Mouse (Mus musculus): Measurements from ENCODE around the gene Egfl7. TPM values are rescaled to one million over a fixed set of nuclear protein-coding genes. Genes with fewer than 3 reads are reported as not detected.

Gene Egfl7
- polyA plus RNA-seq (2015; fragmentation: Nextera tagmentation; extraction: Ambion mirVana) = 76.5 and 94.1 TPM in 2 replicates

DNA sequence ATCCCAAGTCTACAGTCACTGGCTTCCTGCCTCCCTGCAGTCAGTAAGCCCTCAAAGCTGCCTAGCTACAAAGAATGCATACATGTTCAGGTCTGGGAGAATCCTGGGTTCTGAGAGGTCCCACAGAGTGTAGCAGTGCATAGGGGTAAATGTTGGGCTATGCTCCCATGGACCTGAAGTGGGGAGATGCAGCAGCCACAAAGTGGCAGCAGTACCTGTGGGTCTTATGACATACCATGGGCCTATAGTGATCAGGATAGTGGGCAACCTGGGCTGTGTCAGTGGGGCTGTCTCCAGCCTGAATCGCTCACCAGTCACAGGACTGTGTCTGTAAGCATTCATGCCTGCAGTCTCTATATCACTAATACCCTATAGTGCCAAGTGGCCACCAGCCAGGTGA lies at the start of gene Egfl7:
TSS of gene Egfl7 (plus strand) at position 301 of the 400 bp plus-strand sequence.
- no peaks in the 10 kb centered on the region for H3K36me3 ChIP-seq
- H3K4me3 ChIP-seq (replicated peaks) = no peak within 1 kb of the TSS
- no peaks in the 10 kb centered on the region for H3K9me3 ChIP-seq (replicated peaks)
- no peak within 1 kb of the TSS for H3K4me2 ChIP-seq
- 0 out of 2 replicates have a peak, but pooled peaks cover 6% of the 10 kb centered on the region for H3K4me1 ChIP-seq
- no peak within 1 kb of the TSS for H3K27ac ChIP-seq (replicated peaks)
- no peak within 1 kb of the TSS for H3K9ac ChIP-seq (replicated peaks)
- no peaks in the 10 kb centered on the region for H3K27me3 ChIP-seq (replicated peaks)
- WGBS = 96% methylated on average over 1 of the region's 1 CpGs
- ATAC-seq (ENCODE audit: low FRiP score) = no peak

DNA sequence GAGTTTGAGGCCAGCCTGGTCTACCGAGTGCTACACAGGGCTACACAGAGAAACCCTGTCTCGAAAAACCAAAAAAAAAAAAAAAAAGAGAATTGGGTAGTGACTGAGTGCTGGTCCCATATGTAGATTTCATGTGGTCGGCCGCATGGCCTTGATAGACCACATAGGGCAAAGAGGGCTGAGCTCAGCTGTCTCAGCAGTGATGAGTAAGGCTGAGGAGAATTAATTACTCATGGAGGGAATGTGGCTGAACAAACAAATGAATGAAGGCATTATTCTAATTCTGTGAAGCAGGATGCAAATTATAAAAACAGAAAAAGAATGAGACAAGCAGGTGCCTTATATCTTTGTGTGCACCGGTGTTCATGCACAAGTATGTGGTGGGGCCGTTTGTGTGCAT lies 48.0 kb upstream of the Egfl7 start:
- Histone ChIP-seq H3K4me3 (replicated peaks) (no peak overlapping the region), H3K27ac (replicated peaks) (no peak overlapping the region), H3K9ac (replicated peaks) (no peak overlapping the region), H3K27me3 (replicated peaks) (no peaks in the 10 kb centered on the region), H3K4me2 (no peak overlapping the region), H3K9me3 (replicated peaks) (no peaks in the 10 kb centered on the region), H3K4me1 (peaks cover 35% of the 10 kb centered on the region), H3K36me3 (no peaks in the 10 kb centered on the region)
- 53% methylated on average over 6 of the region's 6 CpGs for WGBS
- no peak for ATAC-seq (ENCODE audit: low FRiP score)

DNA sequence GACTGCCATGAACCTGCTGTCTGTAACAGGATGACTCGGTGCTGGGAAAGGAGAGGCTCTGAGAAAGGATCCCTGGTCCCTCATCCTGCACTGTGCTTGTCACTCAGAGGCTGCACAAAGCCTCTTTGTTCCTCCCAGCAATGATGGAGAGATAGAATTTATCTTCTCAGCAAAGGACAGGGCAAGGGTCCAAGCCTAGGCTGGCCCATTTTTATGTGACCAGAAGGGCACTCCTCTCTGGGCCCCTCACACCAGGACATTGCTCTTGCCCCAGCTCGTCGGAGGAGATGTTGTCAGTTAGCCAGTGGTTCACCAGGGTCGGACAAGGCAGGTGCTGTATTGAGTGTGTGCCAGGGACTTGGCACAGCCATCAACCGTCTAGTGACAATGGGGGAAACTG lies 46.6 kb upstream of the Egfl7 start:
- ATAC-seq (ENCODE audit: low FRiP score) = peak; percentile 38; the same call in 1 of the 2 replicates
- Histone ChIP-seq H3K27ac (replicated peaks) (peak overlapping the region; percentile 61), H3K27me3 (replicated peaks) (no peaks in the 10 kb centered on the region), H3K4me2 (no peak overlapping the region), H3K4me3 (replicated peaks) (no peak overlapping the region), H3K4me1 (peaks cover 33% of the 10 kb centered on the region), H3K9ac (replicated peaks) (no peak overlapping the region), H3K36me3 (no peaks in the 10 kb centered on the region), H3K9me3 (replicated peaks) (no peaks in the 10 kb centered on the region)
- 17% methylated on average over 5 of the region's 5 CpGs for WGBS

DNA sequence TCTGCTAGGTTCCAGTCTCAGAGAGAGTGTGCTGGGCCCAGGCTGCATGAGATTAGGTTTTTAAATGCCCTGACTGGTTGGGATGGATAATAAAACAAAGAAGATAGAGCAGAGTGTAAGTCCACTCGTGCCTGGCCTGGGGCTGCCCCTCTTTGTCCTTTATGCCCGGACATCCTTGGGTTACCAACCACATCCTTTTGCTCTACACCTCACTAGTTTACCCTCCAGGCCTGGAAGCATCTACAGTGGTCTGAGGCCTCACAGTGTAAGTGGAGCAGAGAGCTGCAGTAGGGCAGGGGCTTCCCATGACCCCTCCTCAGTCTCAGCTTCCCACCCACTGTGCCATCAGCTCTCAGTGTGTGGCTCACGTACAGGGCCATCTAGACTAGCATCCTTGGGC lies 45.7 kb upstream of the Egfl7 start:
- Histone ChIP-seq H3K27ac (replicated peaks) (peak overlapping the region; percentile 61), H3K4me1 (peaks cover 32% of the 10 kb centered on the region), H3K4me3 (replicated peaks) (no peak overlapping the region), H3K4me2 (no peak overlapping the region), H3K36me3 (no peaks in the 10 kb centered on the region), H3K27me3 (replicated peaks) (no peaks in the 10 kb centered on the region), H3K9me3 (replicated peaks) (no peaks in the 10 kb centered on the region), H3K9ac (replicated peaks) (no peak overlapping the region)
- 67% methylated on average over 3 of the region's 3 CpGs for WGBS
- no peak for ATAC-seq (ENCODE audit: low FRiP score)

DNA sequence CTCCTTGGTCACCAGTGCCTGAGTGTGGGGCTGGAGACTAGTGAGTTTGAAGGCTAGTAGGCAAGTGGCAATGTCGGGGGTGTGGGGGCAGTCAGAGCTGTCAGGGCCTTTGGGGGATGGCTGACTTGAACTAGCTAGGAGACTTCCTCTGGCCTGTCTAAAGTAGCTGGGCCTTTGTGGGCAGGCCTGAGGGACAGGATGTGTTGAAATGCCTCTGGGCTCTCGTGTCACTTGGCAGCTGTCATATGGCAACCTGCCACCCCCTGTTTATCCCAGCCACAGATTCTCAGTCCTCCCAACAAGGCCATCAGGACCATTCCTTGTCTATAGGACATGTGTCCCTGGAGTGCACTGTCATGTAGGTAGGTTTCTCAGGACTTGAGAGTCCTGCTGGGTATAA lies 45.2 kb upstream of the Egfl7 start:
- 0 out of 2 replicates have a peak, but pooled peaks have one; percentile 19 for ATAC-seq (ENCODE audit: low FRiP score)
- Histone ChIP-seq H3K36me3 (no peaks in the 10 kb centered on the region), H3K9me3 (replicated peaks) (no peaks in the 10 kb centered on the region), H3K4me3 (replicated peaks) (no peak overlapping the region), H3K27me3 (replicated peaks) (no peaks in the 10 kb centered on the region), H3K9ac (replicated peaks) (no peak overlapping the region), H3K4me1 (peaks cover 32% of the 10 kb centered on the region), H3K4me2 (no peak overlapping the region), H3K27ac (replicated peaks) (peak overlapping the region; percentile 67; the same call in 1 of the 2 replicates)
- WGBS = 61% methylated on average over 2 of the region's 2 CpGs

DNA sequence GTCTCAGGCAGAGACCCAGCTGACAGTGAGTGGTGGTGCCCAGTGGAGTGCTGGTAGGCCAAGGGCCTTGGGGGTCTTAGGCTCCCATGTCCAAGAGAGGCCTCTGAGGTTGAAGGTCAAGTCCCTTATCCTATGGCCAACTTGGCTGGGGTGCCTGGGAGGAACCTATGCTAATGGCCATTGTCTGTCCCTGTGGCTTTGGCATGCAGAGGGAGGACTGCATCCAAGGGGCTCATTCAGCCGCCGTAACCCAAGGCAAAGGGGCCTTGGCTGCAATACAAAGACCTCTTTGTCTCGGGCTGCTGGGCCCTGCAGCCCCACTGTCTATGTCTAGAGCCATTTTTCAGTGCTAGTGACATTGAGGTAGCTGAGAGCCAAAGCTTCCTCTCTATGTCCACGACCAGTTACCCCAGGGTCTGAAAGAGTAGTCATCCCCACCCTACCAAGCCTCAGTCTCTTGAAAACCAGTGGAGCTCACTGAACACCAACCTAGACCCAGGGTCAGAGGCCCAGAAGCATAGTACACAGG lies 44.2 kb upstream of the Egfl7 start:
- ATAC-seq (ENCODE audit: low FRiP score) = peak; percentile 62; the same call in 1 of the 2 replicates
- Histone ChIP-seq H3K27ac (replicated peaks) (peak overlapping the region; percentile 74), H3K9ac (replicated peaks) (no peak overlapping the region), H3K27me3 (replicated peaks) (no peaks in the 10 kb centered on the region), H3K4me3 (replicated peaks) (no peak overlapping the region), H3K9me3 (replicated peaks) (no peaks in the 10 kb centered on the region), H3K36me3 (no peaks in the 10 kb centered on the region), H3K4me1 (peaks cover 34% of the 10 kb centered on the region), H3K4me2 (no peak overlapping the region)
- WGBS = 19% methylated on average over 4 of the region's 4 CpGs

DNA sequence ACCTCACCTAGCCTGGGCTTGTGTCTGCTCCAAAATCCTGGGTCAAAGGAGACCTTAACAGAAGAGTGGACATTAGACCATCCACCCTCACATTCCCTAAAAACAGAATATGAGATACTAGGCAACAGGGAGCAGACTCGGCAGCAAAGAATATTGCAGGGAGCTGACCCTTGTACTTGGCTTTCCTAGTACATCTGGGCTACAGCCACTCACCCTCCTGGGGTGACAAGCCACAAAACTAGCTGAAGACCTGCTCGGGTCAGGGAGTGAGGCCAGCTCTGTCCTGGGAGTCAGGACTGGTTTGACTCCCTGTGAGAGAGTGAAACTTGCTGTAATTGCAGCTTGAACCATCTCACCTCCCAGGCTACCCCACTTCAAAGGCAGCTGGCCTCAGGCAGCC lies 40.3 kb upstream of the Egfl7 start:
- 68% methylated on average over 2 of the region's 2 CpGs for WGBS
- H3K4me1 ChIP-seq = peaks cover 33% of the 10 kb centered on the region
- H3K27me3 ChIP-seq (replicated peaks) = no peaks in the 10 kb centered on the region
- H3K9ac ChIP-seq (replicated peaks) = no peak overlapping the region
- no peaks in the 10 kb centered on the region for H3K36me3 ChIP-seq
- no peak overlapping the region for H3K4me3 ChIP-seq (replicated peaks)
- no peak overlapping the region for H3K4me2 ChIP-seq
- no peak overlapping the region for H3K27ac ChIP-seq (replicated peaks)
- ATAC-seq (ENCODE audit: low FRiP score) = no peak
- no peaks in the 10 kb centered on the region for H3K9me3 ChIP-seq (replicated peaks)

DNA sequence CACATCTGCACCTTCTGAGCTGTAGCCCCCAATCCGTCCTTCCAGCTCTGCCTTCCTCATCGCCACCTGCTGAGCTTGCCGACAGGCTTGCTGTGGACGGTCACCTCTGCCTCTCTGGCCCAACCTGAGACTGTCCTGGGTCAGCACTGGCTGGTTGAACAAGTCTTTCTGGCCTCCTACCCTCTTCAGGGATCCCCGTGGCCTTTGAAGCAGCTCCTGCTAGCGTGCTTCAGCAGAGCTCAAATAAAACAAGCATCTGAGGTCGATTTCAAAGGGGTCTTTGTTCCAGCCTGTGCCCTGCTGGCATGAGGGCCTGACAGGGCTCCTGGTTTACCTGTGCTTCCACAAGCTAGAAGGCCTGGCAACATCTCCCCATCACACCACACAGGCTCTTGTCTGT lies 39.1 kb upstream of the Egfl7 start:
- Histone ChIP-seq H3K27me3 (replicated peaks) (no peaks in the 10 kb centered on the region), H3K9me3 (replicated peaks) (no peaks in the 10 kb centered on the region), H3K4me2 (no peak overlapping the region), H3K4me1 (peaks cover 24% of the 10 kb centered on the region), H3K36me3 (no peaks in the 10 kb centered on the region), H3K27ac (replicated peaks) (peak overlapping the region; percentile 63), H3K9ac (replicated peaks) (no peak overlapping the region), H3K4me3 (replicated peaks) (no peak overlapping the region)
- 30% methylated on average over 7 of the region's 7 CpGs for WGBS
- ATAC-seq (ENCODE audit: low FRiP score) = no peak

DNA sequence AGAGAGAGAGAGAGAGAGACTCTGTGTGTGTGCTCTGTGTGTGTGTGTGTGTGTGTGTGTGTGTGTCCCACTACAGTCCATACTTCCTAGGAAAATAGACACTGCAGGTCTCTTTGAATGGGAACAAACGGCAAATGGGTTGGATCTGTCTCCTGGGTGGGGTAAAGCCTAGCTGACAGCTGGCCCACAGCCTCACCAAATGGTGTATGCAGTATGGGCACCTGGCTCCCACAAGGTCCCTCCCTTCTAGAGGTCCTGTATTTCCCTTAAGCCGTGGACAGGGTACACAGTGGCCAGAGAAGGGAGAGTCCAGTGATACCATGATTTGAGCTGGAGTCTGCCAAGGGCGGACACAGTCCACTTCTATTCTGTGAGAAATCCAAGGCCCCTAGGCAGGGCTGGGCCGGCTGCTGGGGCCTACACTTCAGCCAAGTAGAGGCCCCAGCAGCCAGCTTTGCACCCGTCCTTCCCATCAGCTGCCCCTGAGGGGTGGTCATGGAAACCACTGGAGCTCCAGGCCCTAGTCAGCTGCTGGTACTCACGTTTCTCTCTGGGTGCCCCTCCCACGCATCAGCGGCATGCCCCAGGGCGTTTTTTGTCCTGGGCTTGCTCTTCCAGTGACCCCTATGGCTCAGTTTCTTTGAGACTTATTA lies 38.4 kb upstream of the Egfl7 start:
- Histone ChIP-seq H3K4me2 (no peak overlapping the region), H3K9me3 (replicated peaks) (no peaks in the 10 kb centered on the region), H3K4me1 (peaks cover 17% of the 10 kb centered on the region), H3K4me3 (replicated peaks) (no peak overlapping the region), H3K27me3 (replicated peaks) (no peaks in the 10 kb centered on the region), H3K27ac (replicated peaks) (peak overlapping the region; percentile 63; the same call in 1 of the 2 replicates), H3K36me3 (no peaks in the 10 kb centered on the region), H3K9ac (replicated peaks) (no peak overlapping the region)
- no peak for ATAC-seq (ENCODE audit: low FRiP score)
- WGBS = 27% methylated on average over 9 of the region's 9 CpGs

DNA sequence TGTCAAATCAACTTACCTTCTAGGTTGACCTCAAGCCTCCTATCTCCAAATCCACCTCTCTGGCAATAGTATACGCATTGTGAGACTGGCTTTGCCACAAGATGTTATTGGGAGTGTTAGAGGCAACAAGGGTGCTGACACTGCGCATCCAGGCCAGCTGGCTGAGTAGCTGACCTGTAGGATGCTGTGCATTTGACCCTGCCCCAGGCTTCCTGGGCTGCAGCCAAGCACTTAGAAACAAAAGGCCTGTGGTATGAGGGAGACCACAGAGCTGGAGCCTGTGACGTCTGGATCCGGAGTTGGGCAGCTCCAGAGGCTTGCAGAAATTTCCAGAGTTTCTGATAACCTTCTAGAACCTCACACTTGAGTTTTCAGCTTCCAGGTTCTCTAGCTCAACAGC lies 36.7 kb upstream of the Egfl7 start:
- peaks cover 28% of the 10 kb centered on the region for H3K4me1 ChIP-seq
- no peak overlapping the region for H3K4me2 ChIP-seq
- WGBS = 72% methylated on average over 4 of the region's 4 CpGs
- no peak overlapping the region for H3K4me3 ChIP-seq (replicated peaks)
- H3K9ac ChIP-seq (replicated peaks) = no peak overlapping the region
- no peaks in the 10 kb centered on the region for H3K9me3 ChIP-seq (replicated peaks)
- no peak overlapping the region for H3K27ac ChIP-seq (replicated peaks)
- H3K36me3 ChIP-seq = no peaks in the 10 kb centered on the region
- no peak for ATAC-seq (ENCODE audit: low FRiP score)
- 0 out of 2 replicates have a peak, but pooled peaks cover 3% of the 10 kb centered on the region for H3K27me3 ChIP-seq (replicated peaks)

DNA sequence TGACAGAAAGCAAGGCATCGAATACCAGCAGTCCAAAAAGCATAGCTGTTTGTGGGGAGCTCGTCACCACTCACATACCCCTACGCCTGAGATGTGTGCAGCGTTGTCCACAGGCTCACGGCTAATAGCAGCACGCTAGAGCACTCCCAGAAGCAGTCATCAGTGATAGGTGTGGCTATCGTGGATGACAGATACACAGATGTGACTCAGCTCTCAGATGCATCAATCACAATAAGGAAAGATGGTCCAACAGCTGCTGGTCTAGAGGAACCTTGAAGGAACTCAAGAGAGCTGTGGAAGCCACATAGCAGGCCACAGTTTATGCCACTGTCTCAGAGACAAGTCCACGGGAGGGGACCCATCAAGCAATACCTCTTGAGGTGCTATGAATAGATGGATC lies 36.0 kb upstream of the Egfl7 start:
- ATAC-seq (ENCODE audit: low FRiP score) = no peak
- Histone ChIP-seq H3K4me2 (no peak overlapping the region), H3K27me3 (replicated peaks) (0 out of 2 replicates have a peak, but pooled peaks cover 3% of the 10 kb centered on the region)

DNA sequence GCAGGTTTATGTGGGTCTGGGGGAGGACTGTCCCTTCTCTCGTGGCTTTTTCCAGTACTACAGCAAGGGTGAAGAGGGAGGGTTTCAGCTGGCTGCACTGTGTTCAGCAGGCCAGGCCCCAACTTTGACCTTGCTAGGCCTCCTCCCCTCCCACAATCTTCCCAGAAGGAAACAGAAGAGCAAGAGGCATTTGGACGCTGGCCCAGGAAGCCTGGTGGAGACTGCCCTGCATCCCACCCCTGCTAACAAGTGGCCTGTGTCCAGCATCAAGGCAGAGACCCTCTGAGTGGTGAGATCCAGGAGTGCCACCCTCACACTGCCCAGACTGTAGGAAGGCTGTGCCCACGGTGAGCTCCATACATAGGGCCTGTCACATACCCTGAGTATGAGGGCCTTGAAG lies 35.5 kb upstream of the Egfl7 start:
- H3K9ac ChIP-seq (replicated peaks) = no peak overlapping the region
- H3K27ac ChIP-seq (replicated peaks) = 0 out of 2 replicates have a peak overlapping the region, but pooled peaks have one; percentile 2
- 0 out of 2 replicates have a peak, but pooled peaks cover 3% of the 10 kb centered on the region for H3K27me3 ChIP-seq (replicated peaks)
- 60% methylated on average over 3 of the region's 3 CpGs for WGBS
- no peaks in the 10 kb centered on the region for H3K36me3 ChIP-seq
- H3K9me3 ChIP-seq (replicated peaks) = no peaks in the 10 kb centered on the region
- no peak overlapping the region for H3K4me2 ChIP-seq
- H3K4me1 ChIP-seq = peaks cover 28% of the 10 kb centered on the region
- no peak for ATAC-seq (ENCODE audit: low FRiP score)
- no peak overlapping the region for H3K4me3 ChIP-seq (replicated peaks)

More for the DNA sequence above, 36.0 kb upstream of the Egfl7 start:
- Histone ChIP-seq H3K4me1 (peaks cover 28% of the 10 kb centered on the region), H3K9ac (replicated peaks) (no peak overlapping the region), H3K27ac (replicated peaks) (no peak overlapping the region), H3K36me3 (no peaks in the 10 kb centered on the region), H3K9me3 (replicated peaks) (no peaks in the 10 kb centered on the region), H3K4me3 (replicated peaks) (no peak overlapping the region)
- 90% methylated on average over 8 of the region's 8 CpGs for WGBS
